Mouse (Mus musculus): ENCODE measurements around the gene Gm10073.
"Not testable (repeated sequence)": the region's sequence is repeated elsewhere in the genome, so short reads cannot be mapped to it uniquely, and the experiment has no call there.

The Gm10073 gene

GRCm38 (mm10) chr8:106597067-106597466, 23.8 kb upstream of the Gm10073 start:
- no peak for DNase-seq

- not testable (repeated sequence) for DNase-seq
These were observed 22.4 kb upstream of the Gm10073 start for GRCm38 (mm10) chr8:106595623-106596022.

- DNase-seq: no peak
These were observed 19.2 kb upstream of the Gm10073 start for GRCm38 (mm10) chr8:106592458-106592857.

- no peak for DNase-seq
These were observed 15.5 kb upstream of the Gm10073 start for GRCm38 (mm10) chr8:106588443-106589431.

- DNase-seq: no peak
These were observed 13.6 kb upstream of the Gm10073 start for GRCm38 (mm10) chr8:106586896-106587295.

GRCm38 (mm10) chr8:106585671-106586037, 12.4 kb upstream of the Gm10073 start:
- DNase-seq: no peak

GRCm38 (mm10) chr8:106584942-106585670, 11.8 kb upstream of the Gm10073 start:
- DNase-seq: no peak

- DNase-seq: no peak
These were observed 8.3 kb upstream of the Gm10073 start for GRCm38 (mm10) chr8:106581344-106582088.

GRCm38 (mm10) chr8:106579510-106579909, 6.2 kb upstream of the Gm10073 start:
- DNase-seq: no peak

- DNase-seq: no peak
These were observed 3.7 kb upstream of the Gm10073 start for GRCm38 (mm10) chr8:106576849-106577555.

- DNase-seq: no peak
These were observed 1.0 kb upstream of the Gm10073 start for GRCm38 (mm10) chr8:106574283-106574682.

GRCm38 (mm10) chr8:106572175-106572574, 1.1 kb downstream of the Gm10073 start:
- not testable (repeated sequence) for DNase-seq

- no peak for DNase-seq
These were observed 1.6 kb downstream of the Gm10073 start for GRCm38 (mm10) chr8:106571551-106572172.

GRCm38 (mm10) chr8:106570386-106570785, 2.9 kb downstream of the Gm10073 start:
- no peak for DNase-seq

GRCm38 (mm10) chr8:106569006-106569405, 4.3 kb downstream of the Gm10073 start:
- no peak for DNase-seq

GRCm38 (mm10) chr8:106563691-106564182, 9.5 kb downstream of the Gm10073 start:
- no peak for DNase-seq

GRCm38 (mm10) chr8:106561097-106561865, 12.0 kb downstream of the Gm10073 start:
- DNase-seq: peak; percentile 76

- no peak for DNase-seq
These were observed 13.4 kb downstream of the Gm10073 start for GRCm38 (mm10) chr8:106559844-106560243.

- DNase-seq: no peak
These were observed 17.1 kb downstream of the Gm10073 start for GRCm38 (mm10) chr8:106556068-106556645.

GRCm38 (mm10) chr8:106554011-106554410, 19.2 kb downstream of the Gm10073 start:
- DNase-seq: no peak
